Mouse (Mus musculus): ENCODE results near the gene Ndufa4l2. TPM values are rescaled to one million over a fixed set of nuclear protein-coding genes. Genes with fewer than 3 reads are reported as not detected.
A peak's percentile ranks its signal among the peaks of the same experiment; 100 is the strongest.

The Ndufa4l2 gene
- polyA plus RNA-seq, 1 experiment from 2014 or later, result 14.8 TPM

DNA sequence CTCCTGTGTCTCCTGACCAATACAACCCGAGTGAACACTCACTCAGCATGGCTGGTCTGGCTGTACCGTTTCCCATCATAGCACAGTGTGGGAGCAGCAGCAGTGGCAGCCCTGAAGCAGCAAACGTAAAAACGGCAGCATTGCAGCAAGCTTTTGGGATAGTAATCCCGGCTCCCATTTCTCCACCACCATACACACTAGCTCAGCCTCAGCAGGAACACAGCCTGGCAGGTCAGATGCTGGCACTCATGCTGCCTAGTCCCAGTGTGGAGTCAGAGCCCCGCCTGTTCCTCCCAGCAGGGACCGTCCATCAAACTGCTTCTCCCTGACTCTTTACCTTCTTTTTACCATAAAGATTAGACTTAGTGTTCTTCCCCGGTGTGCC is 23.6 kb upstream of the Ndufa4l2 start:
- H3K4me2 ChIP-seq, result no peak overlapping the region
- H3K4me1 ChIP-seq, result no peaks in the 10 kb centered on the region
- no peak overlapping the region for H3K27ac ChIP-seq
- no peaks in the 10 kb centered on the region for H3K9me3 ChIP-seq (replicated peaks)
- ATAC-seq, result no peak; the same call in 1 of the 2 replicates
- peaks cover 87% of the 10 kb centered on the region for H3K36me3 ChIP-seq
- H3K9ac ChIP-seq, result no peak overlapping the region
- H3K27me3 ChIP-seq (replicated peaks), result no peaks in the 10 kb centered on the region
- no peak overlapping the region for H3K4me3 ChIP-seq
- WGBS (ENCODE audit: insufficient replicate concordance), result 82% methylated on average over 8 of the region's 8 CpGs

- no peak overlapping the region for H3K27ac ChIP-seq
- no peak overlapping the region for H3K4me2 ChIP-seq
- no peak for ATAC-seq
- H3K4me3 ChIP-seq, result no peak overlapping the region
- H3K27me3 ChIP-seq (replicated peaks), result no peaks in the 10 kb centered on the region
- H3K4me1 ChIP-seq, result no peaks in the 10 kb centered on the region
- peaks cover 90% of the 10 kb centered on the region for H3K36me3 ChIP-seq
- H3K9me3 ChIP-seq (replicated peaks), result no peaks in the 10 kb centered on the region
- no peak overlapping the region for H3K9ac ChIP-seq
- WGBS (ENCODE audit: insufficient replicate concordance), result 80% methylated on average over 3 of the region's 3 CpGs
Measured at GRCm38 (mm10) chr10:127492118-127492517, 22.6 kb upstream of the Ndufa4l2 start.

GRCm38 (mm10) chr10:127496156-127496555 is 18.6 kb upstream of the Ndufa4l2 start:
- no peak overlapping the region for H3K27ac ChIP-seq
- no peak overlapping the region for H3K4me2 ChIP-seq
- no peaks in the 10 kb centered on the region for H3K27me3 ChIP-seq (replicated peaks)
- no peak for ATAC-seq
- no peak overlapping the region for H3K9ac ChIP-seq
- no peak overlapping the region for H3K4me3 ChIP-seq
- no peaks in the 10 kb centered on the region for H3K9me3 ChIP-seq (replicated peaks)
- peaks cover 6% of the 10 kb centered on the region for H3K4me1 ChIP-seq
- H3K36me3 ChIP-seq, result peaks cover 91% of the 10 kb centered on the region
- WGBS (ENCODE audit: insufficient replicate concordance), result 82% methylated on average over 3 of the region's 3 CpGs

- ATAC-seq, result no peak
- Histone ChIP-seq H3K4me2 (no peak overlapping the region), H3K27me3 (replicated peaks) (0 out of 2 replicates have a peak, but pooled peaks cover 4% of the 10 kb centered on the region), H3K36me3 (peaks cover 60% of the 10 kb centered on the region), H3K27ac (no peak overlapping the region), H3K9ac (no peak overlapping the region), H3K9me3 (replicated peaks) (no peaks in the 10 kb centered on the region), H3K4me1 (peaks cover 11% of the 10 kb centered on the region), H3K4me3 (no peak overlapping the region)
- WGBS (ENCODE audit: insufficient replicate concordance), result 70% methylated on average over 5 of the region's 5 CpGs
Measured at GRCm38 (mm10) chr10:127499516-127499915, 15.3 kb upstream of the Ndufa4l2 start.

DNA sequence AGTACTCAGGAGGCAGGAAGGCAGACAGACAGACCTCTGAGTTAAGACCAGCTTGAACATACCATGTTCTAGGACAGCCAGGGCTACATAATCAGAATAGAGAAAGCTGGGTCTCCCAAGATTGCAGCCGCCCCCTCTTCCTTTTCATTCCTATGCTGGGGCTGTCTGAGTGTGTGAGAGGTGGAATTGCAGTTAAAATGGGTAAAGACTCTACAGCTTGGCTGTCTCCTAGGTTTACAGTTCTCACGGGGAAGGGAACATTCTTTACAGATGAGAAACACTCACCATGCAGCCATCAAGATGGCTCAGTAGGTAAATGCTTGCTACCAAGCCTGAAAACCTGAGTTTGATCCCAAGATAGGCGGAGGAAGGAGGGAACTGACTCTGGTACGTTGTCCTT is 14.7 kb upstream of the Ndufa4l2 start:
- 0 out of 2 replicates have a peak, but pooled peaks cover 7% of the 10 kb centered on the region for H3K27me3 ChIP-seq (replicated peaks)
- H3K36me3 ChIP-seq, result peaks cover 55% of the 10 kb centered on the region
- H3K9me3 ChIP-seq (replicated peaks), result no peaks in the 10 kb centered on the region
- peaks cover 11% of the 10 kb centered on the region for H3K4me1 ChIP-seq
- 82% methylated on average over 4 of the region's 4 CpGs for WGBS (ENCODE audit: insufficient replicate concordance)
- H3K4me2 ChIP-seq, result no peak overlapping the region
- H3K9ac ChIP-seq, result no peak overlapping the region
- no peak overlapping the region for H3K4me3 ChIP-seq
- H3K27ac ChIP-seq, result no peak overlapping the region
- ATAC-seq, result no peak

DNA sequence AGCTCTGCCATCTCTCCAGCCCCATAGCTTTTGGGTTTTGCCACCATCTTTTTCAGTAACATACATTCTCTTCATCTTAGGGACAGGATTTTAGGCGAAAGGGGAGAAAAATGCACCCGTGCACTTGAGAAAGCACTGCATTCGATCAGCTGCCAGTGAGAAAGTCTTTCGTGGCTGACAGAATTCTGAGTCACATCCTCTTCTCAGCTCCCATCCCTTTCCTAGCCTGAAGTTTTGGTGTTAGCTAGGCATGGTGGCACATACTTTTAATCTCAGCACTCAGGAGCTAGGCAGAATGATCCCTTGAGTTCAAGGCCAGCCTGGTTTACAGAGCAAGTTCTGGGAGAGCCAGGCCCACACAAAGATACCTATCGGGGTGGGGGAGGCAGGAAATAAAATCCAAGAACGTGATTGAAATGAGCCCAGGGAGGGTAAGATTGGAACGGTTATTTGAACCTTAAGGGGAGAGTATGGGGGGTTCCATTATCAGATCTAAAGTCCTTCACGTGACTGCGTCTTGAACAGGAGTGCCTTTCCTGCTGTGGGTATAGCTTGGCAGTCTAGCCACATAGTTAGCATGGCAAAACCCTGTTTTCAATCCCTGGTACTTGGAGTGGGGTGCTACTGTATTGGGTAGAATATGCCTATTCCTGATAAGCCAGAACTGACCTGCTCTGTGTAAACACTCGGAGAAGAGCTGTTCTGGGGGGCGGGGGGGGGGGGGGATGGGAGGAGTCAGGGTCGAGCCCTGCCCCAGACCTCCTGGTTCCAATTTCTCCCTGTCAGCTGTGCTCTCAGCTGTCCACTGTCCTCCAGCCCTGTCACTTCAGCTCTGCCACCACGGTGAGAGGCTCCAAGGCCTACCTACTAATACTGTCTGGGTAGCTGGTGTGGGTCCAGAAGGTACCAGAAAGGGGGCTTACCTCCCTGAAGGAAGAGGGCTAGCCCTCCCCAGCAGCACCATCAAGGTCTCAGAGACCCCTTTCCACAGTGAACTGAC is 13.6 kb upstream of the Ndufa4l2 start, which contains the start of gene Stac3:
Gene Stac3, plus strand, starts transcription at position 793 of the 1,000 bp plus-strand sequence.
- Histone ChIP-seq H3K4me2 (no peak within 1 kb of the TSS), H3K9ac (no peak within 1 kb of the TSS), H3K36me3 (peaks cover 45% of the 10 kb centered on the region), H3K4me1 (peaks cover 11% of the 10 kb centered on the region), H3K4me3 (no peak within 1 kb of the TSS), H3K27me3 (replicated peaks) (0 out of 2 replicates have a peak, but pooled peaks cover 7% of the 10 kb centered on the region), H3K9me3 (replicated peaks) (no peaks in the 10 kb centered on the region), H3K27ac (no peak within 1 kb of the TSS)
- no peak for ATAC-seq
- WGBS (ENCODE audit: insufficient replicate concordance), result 60% methylated on average over 13 of the region's 13 CpGs

DNA sequence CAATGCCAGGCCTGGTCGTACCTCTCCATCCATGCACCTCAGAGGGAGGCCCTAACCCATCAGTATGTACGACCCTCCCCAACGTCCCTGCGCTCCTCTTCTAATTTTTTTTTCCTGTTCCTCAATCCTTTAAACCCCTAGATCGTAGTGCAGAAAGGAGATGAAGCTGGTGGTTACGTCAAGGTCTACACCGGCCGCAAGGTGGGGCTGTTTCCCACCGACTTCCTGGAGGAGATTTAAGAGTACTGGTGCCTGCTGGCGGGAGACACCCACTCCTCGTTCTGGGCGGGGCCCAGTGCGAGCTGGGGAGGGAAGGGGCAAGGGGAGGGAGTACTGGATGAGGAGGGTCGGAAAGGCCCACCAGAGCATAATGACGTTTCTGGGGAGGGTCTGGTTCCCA is 6.5 kb upstream of the Ndufa4l2 start:
- Histone ChIP-seq H3K4me3 (peak overlapping the region; percentile 22), H3K27ac (no peak overlapping the region), H3K9me3 (replicated peaks) (no peaks in the 10 kb centered on the region), H3K4me1 (peaks cover 43% of the 10 kb centered on the region), H3K36me3 (no peaks in the 10 kb centered on the region), H3K4me2 (peak overlapping the region; percentile 76), H3K9ac (no peak overlapping the region), H3K27me3 (replicated peaks) (peaks cover 77% of the 10 kb centered on the region)
- ATAC-seq, result no peak; the same call in 1 of the 2 replicates
- WGBS (ENCODE audit: insufficient replicate concordance), result 2% methylated on average over 15 of the region's 15 CpGs

- H3K4me1 ChIP-seq, result peaks cover 53% of the 10 kb centered on the region
- H3K27ac ChIP-seq, result no peak overlapping the region
- WGBS (ENCODE audit: insufficient replicate concordance), result 2% methylated on average over 35 of the region's 35 CpGs
- H3K36me3 ChIP-seq, result no peaks in the 10 kb centered on the region
- no peaks in the 10 kb centered on the region for H3K9me3 ChIP-seq (replicated peaks)
- ATAC-seq, result peak; percentile 14; the same call in 1 of the 2 replicates
- peaks cover 86% of the 10 kb centered on the region for H3K27me3 ChIP-seq (replicated peaks)
- H3K4me2 ChIP-seq, result peak overlapping the region; percentile 76
- peak overlapping the region; percentile 46 for H3K4me3 ChIP-seq
- peak overlapping the region; percentile 31; the same call in 1 of the 2 replicates for H3K9ac ChIP-seq
Measured at GRCm38 (mm10) chr10:127509051-127509836, 5.5 kb upstream of the Ndufa4l2 start.

- Histone ChIP-seq H3K9ac (no peak overlapping the region), H3K4me1 (peaks cover 62% of the 10 kb centered on the region), H3K4me3 (peak overlapping the region; percentile 46), H3K9me3 (replicated peaks) (no peaks in the 10 kb centered on the region), H3K27me3 (replicated peaks) (peaks cover 88% of the 10 kb centered on the region), H3K27ac (no peak overlapping the region), H3K4me2 (peak overlapping the region; percentile 76), H3K36me3 (no peaks in the 10 kb centered on the region)
- WGBS (ENCODE audit: insufficient replicate concordance), result 8% methylated on average over 17 of the region's 17 CpGs
- no peak for ATAC-seq
Measured at GRCm38 (mm10) chr10:127509837-127510701, 4.7 kb upstream of the Ndufa4l2 start.

DNA sequence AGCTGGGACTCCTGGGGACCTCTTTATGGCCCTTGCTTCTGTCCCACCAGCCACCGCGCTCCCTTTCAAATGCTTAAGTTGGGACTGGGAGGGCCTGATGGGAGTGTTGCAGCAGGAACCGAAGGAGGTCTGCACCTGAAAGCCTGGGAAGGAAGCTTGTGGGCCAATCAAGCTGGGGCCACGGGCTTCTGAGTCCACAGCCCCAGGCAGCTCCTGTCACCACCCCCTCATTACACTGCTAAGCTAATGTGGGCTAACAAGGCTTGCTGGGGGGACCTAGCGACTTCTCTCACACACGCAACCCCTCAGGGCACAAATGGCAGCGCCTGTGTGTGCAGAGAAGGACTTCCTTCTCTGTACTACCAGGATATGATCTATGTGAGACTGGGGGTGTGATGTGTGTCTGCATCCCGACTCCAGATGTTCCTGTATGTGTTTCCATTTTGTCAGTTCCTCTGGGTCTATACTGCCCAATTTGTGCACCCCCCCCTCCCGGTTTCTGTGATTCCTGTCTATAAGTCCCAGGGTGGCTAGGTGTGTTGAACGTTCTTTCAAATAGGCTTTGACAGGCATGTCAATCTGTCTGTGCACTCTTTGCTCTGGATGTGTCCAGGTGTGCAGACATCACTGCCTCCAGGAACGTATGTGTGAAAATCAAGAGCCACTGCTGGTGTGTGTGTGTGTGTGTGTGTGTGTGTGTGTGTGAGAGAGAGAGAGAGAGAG is 3.7 kb upstream of the Ndufa4l2 start:
- H3K27ac ChIP-seq, result no peak overlapping the region
- no peaks in the 10 kb centered on the region for H3K36me3 ChIP-seq
- ATAC-seq, result no peak
- H3K4me2 ChIP-seq, result peak overlapping the region; percentile 81
- peaks cover 98% of the 10 kb centered on the region for H3K27me3 ChIP-seq (replicated peaks)
- no peaks in the 10 kb centered on the region for H3K9me3 ChIP-seq (replicated peaks)
- H3K4me3 ChIP-seq, result peak overlapping the region; percentile 49
- peaks cover 71% of the 10 kb centered on the region for H3K4me1 ChIP-seq
- no peak overlapping the region for H3K9ac ChIP-seq
- WGBS (ENCODE audit: insufficient replicate concordance), result 9% methylated on average over 11 of the region's 11 CpGs
